Mouse (Mus musculus) frontal cortex, adult 2 months (tissue): ENCODE data around the gene Sox5. TPM values are rescaled to one million over a fixed set of nuclear protein-coding genes. Genes with fewer than 3 reads are reported as not detected.

Experiments used
- DNase-seq, 2 experiments: peaks; one replicate each; pipeline ENCODE4 v3.0.0; 2022; ENCODE audit warnings: low spot score in 1 of 2; ENCODE audit errors: extremely low spot score in 1 of 2
- polyA plus RNA-seq: library from polyadenylated mRNA; depleted of rRNA; stranded (reverse); fragments of >200 nt; gene quantifications from 2 replicates; pipeline ENCODE4 v1.2.3, GENCODE M21; 2012

The Sox5 gene
- polyA plus RNA-seq, 1 experiment, result 27.9 TPM

DNA sequence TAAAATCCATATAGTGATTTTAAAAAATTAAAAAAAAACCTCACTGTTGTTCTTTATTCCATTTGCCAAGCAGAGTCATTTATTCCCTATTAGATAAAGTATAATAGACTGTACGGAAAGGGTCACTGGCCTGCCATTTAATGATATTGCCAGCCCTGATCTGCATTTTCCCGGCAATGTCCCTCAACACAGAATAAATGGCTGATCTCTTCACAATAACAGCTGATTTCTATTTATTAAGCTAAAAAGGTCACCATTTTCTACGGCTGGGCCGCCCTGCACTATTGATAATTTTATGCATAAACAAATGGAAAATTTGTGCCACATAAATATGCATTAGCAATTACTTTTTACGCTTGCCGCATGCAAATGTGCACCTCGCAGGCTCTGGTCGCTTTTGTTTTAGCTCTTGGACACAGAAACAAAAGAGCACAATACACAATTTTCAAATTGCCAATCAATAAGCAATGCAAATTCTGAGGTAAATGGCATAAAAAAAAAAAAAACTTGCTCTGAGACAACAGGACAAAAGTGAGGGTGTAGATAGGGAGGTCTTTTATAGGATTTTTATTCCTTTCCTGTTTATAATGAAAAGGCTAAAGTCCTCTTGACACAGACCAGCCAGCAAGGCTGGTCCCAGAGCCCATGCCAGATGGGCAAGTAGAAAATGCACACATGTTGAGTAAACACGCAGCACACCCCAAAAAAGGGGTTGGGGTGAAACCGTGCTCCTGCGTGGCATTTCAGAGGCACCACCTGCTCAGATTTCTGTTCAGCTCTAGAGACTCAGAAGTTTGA is 278.2 kb downstream of the Sox5 start:
- DNase-seq, result no peak

DNA sequence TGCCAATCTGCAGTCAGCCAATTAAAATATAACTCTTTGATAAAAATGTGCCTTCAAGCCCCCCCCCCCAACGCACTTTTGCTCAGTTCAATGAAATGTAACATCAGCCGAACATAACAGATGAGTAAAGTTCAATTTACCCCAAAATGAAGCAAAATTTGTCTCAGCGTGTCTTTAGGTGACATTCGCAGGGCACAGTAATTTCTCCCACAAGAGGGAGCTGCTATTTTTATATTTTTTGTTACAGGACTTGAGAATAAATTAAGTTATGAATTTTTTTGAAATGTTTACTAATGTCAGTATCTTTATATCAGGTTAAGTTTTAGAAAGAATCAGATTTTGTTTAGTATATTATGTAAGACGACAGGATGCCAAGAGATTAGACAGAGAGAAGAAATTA is 280.3 kb downstream of the Sox5 start:
- DNase-seq, result no peak

- DNase-seq, result no peak
Observed at GRCm38 (mm10) chr6:144498177-144498576, 283.6 kb downstream of the Sox5 start.

- DNase-seq, result no peak
Observed at GRCm38 (mm10) chr6:144491761-144492415, 289.9 kb downstream of the Sox5 start.

GRCm38 (mm10) chr6:144490896-144491295 is 290.9 kb downstream of the Sox5 start:
- no peak for DNase-seq

GRCm38 (mm10) chr6:144485578-144485977 is 296.2 kb downstream of the Sox5 start:
- DNase-seq, result no peak

- DNase-seq, result no peak
Observed at GRCm38 (mm10) chr6:144483166-144483565, 298.6 kb downstream of the Sox5 start.

GRCm38 (mm10) chr6:144480648-144481528 is 300.9 kb downstream of the Sox5 start:
- DNase-seq, result no peak

DNA sequence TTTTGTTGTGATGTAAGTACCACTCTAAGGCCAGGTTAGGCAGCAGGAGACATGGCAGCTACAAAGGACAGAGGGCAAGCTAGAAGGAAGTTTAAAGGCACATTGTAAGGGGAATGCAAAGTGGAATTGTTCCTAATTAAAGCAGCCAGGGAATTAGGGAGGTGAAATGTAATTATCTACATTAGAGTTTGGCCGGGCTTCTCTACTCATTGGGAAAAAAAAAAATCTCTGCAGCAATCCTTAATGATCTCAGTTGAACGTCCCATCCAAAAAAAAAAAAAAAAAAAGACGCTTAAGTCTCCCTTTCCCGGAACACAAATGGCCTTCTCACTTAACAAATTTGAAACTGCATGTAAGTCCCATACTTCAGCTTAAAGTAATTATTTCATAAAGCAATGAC is 301.9 kb downstream of the Sox5 start:
- no peak for DNase-seq

GRCm38 (mm10) chr6:144477287-144478064 is 304.3 kb downstream of the Sox5 start:
- peak in 1 of 2 experiments; percentile 12 for DNase-seq

DNA sequence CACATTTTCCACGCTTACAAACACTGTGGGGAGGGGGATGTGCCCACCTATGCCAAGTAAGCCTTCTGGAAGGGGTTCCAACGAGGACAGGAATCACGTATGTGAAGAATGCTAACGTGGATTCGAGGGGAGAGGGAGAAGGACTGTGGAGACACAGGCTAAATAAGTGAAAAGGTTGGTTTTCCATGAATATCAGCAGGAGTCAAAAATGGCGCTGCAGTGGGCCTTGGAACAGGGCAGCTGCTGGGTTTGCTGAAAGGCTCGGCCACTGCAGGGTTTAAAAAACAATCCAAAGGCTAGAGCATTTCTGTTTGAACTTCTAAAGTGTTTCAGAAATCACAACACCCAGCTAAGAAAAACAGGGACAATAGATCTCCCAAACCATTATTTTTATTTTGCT is 308.3 kb downstream of the Sox5 start:
- no peak for DNase-seq

- DNase-seq, result no peak
Observed at GRCm38 (mm10) chr6:144472089-144472900, 309.5 kb downstream of the Sox5 start.

GRCm38 (mm10) chr6:144466711-144467110 is 315.1 kb downstream of the Sox5 start:
- DNase-seq, result no peak

DNA sequence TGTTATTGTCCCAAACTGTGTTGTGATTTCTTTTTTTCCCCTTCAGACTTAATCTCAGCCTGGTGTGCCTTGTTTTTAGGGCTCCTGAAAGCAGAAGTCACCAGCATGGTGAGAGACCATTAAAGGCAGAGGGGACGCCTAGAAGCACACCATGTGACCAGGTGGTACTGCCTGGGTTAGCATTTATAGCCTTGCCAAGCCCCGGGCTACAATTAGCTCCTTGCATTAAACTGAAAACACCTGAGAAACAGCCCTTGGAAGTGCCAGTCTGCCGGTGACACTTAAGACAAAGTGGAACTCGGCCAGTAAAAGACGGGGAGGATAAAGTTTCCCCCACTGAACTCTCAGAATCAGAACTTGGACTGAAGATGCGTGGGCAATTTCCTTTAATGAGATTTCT is 318.1 kb downstream of the Sox5 start:
- no peak for DNase-seq

DNA sequence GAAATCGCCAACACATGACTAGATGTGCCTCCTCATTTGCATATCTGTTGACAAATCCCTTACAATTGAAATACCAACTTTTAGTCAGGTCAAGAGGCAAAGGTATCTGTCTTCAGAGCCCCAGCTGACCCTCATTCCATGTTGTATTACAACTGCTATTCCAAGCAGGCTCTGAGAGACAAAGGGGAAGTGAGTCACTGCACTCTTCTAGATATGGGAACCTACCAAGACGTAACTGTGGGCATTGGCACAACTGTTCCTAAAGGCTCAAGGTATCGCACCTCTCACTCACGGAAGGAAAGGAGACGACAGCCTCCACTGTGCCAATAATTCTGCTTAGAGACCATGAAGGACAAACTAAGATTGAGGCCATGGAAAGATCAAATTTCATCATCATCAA is 318.5 kb downstream of the Sox5 start:
- DNase-seq, result no peak

DNA sequence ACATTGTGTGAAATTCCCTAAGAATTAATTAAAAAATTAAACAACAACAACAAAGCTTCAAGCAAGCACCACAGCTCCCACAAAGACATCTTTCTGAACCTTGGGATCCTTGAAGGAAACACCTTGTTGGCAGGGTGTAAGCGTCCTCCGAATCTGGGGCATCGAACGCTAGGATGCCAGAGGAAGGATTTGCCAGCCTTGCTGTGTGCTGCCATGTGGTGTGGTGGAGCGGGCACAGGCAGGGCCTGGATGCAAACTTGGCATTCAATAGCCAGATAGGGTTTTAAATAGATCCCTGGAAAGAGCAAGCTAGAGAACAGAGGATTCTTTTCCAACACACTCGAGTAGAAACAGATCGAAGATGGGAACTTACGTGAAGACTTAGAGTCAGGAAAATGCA is 322.3 kb downstream of the Sox5 start:
- DNase-seq, result no peak

DNA sequence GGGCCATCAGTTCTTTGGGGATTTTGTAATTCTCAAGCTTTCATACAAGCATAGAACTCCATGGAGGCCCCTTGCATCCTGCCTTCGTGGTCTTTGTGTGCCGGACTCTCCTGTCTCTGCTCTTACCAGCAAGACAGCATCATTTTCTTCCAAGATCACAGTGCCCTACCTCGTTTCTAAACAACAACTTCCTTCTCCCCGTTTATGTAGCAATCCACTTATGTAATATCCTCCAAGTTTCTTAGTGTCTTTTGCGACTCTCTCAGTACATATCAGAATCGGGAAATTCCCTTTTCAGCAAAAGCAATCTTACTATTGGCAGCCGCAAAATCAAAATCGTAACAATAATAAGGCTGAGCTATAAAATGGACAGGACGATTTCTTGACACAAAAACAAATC is 324.3 kb downstream of the Sox5 start:
- no peak for DNase-seq

DNA sequence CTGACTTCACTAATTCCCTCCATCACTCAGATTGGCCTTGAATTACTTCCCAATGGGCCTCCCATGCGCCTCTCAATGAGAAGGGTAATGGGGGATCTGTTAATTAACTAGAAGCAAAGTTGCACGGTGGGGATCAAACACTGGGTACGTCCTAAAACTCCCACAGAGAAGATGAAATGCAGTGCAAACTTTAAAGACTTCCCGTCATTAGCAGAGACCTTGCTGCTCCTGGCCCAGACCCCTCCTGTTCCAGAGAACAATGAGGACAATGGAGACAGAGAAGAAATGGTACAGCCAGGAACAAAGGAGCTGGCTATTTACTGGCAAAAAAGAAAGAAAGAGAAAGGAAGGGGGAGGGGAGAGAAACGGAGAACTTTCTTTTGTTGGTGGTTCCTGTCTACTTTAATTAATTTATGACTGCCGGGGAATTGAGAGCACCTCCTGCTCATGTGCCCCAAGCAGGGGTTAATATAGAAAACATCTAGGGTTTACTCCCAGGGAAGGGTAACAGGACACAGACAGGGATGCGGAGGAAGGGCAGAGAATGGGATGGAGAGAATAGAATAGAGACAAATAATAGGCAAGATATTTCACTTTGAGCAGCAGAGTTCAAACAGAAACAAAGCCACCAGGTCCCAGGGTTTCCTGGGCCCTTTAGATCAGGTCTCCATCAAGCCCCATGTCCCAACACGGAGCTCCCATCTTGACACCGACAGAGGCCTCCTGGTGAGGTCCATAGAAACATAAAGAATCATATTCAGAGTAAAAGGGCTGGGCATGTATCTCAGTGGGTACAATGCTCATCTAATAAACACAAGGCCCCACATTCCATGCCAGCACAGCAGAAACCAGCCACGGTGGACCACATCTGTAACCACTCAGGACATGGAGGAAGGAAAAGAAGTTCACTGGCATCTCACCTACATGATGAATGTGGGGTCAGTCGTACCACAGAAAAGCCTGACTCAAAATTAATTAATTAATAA is 327.2 kb downstream of the Sox5 start:
- DNase-seq, result no peak
